Mouse (Mus musculus): ENCODE measurements around the gene Fgf5.

Gene Fgf5

DNA sequence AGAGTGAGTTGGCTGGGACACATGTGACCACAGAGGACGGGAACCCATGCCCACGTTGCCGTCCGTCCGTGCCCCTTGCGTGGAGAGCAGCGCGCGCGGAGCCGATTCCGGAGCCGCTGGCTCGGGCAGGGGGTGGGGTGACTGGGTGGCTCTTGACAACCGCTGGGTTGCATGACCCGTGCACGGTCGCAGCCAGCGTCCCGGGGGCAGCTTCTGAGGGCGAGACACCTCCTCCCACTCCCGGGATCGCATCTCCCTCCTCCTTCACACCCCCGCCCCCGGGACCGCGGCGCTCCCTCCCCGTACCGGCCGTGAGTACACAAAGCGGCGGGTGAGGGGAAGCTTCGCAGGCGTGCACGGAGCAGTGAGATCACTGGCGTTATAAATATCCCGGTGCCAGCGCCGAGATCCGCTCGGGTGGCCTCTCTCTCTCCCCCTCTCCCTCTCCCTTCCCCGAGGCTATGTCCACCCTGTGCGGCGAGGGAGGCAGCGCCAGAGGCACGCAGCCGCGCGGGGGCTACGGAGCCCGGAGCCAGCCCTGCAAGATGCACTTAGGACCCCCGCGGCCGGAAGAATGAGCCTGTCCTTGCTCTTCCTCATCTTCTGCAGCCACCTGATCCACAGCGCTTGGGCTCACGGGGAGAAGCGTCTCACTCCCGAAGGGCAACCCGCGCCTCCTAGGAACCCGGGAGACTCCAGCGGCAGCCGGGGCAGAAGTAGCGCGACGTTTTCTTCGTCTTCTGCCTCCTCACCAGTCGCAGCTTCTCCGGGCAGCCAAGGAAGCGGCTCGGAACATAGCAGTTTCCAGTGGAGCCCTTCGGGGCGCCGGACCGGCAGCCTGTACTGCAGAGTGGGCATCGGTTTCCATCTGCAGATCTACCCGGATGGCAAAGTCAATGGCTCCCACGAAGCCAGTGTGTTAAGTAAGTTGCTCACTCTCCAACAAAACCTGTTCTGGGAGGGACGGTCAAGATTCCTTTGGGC, at the start of gene Fgf5:
Fgf5 (plus strand) TSS at position 347 of the 984 bp plus-strand sequence.
- DNase-seq (ENCODE audit: low spot score in 2 of 2) = peak; percentile 15 to 38

DNA sequence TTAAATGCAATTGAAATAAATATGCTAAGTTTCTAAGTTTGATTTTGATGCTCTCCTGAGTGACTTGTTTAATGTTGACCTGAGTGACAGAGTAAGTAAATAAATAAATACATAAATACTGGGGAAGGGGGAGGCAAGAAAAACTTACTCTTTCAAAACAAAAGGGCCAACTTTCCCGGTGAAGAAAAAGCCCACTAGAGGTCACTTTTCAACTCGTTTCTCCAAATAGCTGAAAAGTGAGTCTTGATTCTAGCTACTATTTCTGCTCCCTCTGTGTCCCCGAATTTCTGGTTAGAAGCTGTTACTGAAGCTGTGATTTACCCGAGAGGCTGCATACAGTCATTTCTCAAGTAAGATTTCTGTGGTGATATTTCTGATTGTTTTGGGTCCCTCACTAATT, 41.5 kb upstream of the Fgf5 start:
- no peak for DNase-seq (ENCODE audit: low spot score in 2 of 2)

DNA sequence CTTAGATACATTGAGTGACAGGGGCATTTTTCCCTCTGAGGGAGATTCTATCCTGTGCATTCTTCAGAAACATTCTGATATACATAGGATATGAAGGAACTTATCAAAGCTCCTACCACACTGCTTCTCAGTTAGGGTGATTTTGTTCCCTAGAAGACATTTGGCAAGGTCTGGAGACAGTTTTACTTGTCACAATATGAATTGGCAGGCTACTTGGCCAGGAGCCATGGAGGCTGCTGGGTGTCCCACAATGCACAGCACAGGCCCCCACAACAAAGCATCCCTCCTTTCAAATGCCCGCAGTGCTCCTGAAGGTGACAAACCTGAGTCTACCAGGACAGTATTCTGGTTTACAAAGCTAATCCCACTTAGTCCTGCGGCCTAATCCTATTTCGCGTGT, 32.0 kb upstream of the Fgf5 start:
- no peak for DNase-seq (ENCODE audit: low spot score in 2 of 2)

DNA sequence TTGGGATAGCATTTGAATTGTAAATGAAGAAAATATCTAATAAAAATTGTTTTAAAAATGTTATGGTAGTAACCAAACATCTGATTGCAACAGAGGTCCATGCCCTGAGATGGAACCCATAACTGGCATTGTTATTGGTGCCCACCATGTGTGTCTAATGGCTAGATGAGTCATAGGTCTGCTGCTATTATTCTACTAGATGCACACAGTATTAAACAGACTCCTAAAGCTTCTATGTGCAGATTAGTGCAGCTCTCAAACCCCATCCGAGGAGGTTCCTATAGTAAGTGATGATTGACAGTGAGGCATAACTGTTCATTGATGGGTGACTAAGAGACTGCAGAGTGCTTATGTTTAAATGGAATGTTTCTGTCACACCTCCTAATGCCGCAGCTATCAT, 27.3 kb upstream of the Fgf5 start:
- no peak for DNase-seq (ENCODE audit: low spot score in 2 of 2)

DNA sequence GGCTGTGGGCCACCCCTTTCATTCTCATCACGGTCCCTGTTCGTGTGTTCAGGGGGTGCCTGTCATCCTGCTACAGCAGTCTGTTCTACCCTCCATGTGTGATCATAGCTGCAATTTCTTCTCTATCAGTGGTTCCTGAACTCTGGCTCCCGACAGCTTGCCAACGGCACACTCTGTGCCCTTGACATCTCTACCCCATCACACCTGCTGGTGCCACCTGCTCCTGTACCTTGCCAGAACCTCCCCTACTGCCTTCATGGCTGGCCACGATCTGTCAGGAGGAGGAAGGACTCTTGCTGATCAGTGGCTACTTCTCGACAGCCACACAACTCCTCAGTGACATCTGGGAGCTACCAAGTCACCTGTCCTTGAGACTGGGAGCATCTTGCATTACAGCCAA, 24.5 kb upstream of the Fgf5 start:
- DNase-seq (ENCODE audit: low spot score in 2 of 2) = no peak

DNA sequence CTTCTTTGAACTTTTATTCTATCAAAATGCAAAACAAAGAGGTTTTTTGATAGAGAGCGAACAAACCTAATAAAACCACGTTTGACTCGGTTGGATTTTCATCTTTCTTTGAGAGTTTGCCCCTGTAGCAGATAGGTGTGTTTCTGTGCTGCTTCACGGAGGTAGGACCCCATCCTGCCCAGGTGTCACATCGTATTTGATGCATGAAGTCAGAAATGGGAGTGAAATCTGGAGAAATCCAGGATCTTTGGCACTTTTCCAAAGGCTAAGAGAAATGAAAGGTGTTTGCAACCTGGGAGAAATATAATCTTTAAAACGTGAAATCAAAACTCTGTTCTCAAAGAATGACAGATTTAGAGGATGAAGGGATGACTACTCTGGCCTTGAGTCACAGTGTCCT, 15.5 kb upstream of the Fgf5 start:
- no peak for DNase-seq (ENCODE audit: low spot score in 2 of 2)

DNA sequence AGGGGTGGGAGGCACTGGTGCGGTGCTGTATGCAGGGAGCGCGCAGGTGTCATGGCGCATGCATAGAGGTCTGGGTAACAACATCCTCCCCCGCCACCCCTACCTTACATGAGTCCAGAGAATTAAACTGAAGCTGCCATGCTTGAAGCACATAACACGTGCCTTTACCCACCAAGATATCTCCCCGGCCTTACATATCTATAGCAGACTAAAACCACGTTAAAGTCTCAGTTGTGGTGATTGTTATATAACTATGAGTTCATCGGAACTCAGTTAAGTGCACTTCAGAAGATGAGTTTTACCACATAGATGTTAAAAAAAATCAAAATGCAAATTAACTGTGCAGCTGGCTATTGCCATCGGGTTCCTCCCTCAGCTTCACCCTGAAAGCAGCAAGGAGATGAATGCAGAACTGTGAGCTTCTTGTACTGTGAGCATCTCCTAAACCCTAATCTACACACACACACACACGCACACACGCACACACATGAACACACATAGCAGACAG, 12.6 kb upstream of the Fgf5 start:
- no peak for DNase-seq (ENCODE audit: low spot score in 2 of 2)

DNA sequence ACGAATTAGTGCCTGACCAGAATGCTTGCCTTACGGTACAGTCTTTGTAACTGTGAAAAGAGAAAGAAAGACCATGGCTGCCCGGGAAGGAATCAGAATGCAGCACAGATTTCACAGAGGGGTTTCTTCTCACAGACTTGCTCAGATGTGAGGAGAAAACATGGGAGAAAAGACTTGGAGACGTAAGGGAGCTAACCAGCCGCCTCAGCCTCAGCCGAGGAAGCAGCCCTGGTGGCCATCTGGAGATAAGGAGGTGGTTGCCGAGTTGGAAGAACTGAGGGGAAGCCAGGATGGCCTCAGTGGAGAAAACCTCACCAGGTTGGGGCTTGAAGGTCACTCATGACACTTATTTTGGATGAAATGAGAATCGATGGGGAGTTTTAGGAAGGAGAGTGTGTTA, 8.7 kb upstream of the Fgf5 start:
- DNase-seq (ENCODE audit: low spot score in 2 of 2) = no peak

DNA sequence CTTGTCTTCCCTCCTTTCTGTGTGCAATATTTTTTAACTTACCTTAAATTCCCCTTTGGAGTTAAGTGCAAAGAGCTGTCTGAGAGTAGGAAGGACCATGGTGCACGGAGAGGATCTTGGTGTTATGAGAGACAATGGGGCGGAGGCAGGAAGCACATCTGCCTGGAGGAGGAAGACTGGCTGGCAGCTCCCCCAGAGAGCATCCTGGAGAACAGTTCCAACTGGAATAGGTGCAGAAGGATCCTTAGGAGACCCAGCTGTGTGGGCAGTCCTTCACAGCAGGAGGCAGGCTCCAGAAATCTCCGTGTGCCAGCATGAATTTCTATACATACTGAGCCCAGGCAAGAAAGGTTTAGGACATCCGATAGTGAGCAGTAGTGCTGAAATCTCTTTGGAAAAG, 8.0 kb upstream of the Fgf5 start:
- DNase-seq (ENCODE audit: low spot score in 2 of 2) = no peak

DNA sequence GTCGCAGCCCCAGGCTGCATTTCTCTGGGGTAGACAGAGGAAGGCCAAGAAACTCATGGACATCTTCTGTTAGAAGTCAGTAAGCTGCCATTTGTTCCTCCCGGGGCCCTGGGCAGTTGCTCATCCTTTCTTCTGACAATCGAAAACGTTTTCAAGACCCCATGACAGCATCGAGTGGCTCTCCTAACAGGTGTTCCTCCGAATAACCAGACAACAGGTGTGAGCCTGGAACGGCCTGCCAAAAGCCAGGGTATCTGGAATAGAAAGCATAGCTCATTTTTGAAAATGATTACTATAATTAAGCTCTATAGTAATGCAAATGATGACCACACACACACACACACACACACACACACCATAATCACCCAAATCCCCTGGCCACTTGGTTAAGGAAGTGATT, 7.2 kb upstream of the Fgf5 start:
- no peak for DNase-seq (ENCODE audit: low spot score in 2 of 2)

DNA sequence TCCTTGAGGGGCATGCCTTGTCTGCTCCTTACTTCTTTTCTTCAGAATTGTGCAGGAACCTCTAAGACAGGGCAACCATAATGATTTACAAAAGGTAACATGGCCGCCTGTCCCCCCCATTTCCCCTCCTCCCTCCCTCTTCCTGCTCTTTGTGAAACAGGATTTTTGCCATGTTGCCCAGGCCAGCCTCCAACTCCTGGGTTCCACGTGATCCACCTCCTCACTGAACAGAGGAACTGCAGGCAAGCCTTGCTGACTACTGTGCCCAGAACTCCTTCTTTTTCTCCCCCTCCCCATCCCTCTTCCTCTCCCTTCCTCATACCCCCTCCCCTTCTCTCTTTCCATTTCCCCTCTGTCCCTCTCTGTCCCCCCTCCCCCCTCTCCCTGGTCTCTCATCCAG, 6.5 kb upstream of the Fgf5 start:
- no peak for DNase-seq (ENCODE audit: low spot score in 2 of 2)

DNA sequence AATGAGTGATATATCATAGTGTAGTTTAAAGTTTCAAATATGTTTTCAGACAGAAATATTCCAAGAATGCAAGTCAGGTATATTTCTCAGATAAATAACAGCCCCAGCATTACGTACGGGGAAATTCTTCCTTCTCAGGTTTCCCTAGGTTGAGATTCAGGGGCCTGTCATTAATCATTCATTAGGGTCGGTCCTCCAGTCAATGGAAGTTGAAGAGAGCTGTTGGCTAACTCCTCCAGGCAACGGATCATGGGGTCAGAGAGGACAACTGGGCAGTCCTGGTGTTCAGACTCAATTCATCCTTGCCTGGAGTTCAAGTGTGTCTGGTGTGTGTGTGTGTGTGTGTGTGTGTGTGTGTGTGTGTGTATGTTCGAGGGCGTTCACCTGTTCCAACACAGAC, 837 bp upstream of the Fgf5 start:
- DNase-seq (ENCODE audit: low spot score in 2 of 2) = no peak

DNA sequence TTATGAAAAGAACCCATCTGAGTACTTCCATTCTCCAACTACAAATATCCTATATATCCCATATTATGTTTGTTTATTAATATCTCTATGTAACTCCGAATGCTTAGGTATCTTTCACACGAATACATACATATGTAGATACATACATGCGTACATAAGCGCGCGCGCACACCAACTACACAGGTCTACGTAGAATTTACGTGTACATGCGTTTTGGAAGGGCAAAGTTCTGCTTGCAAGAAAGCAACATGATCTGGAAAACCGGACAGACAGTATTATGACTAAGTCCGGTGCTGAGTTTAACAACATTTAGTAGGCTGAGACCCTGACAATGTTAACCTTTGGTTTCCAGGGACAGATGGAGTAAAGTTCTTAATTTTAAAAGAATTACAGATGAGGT, 1.2 kb downstream of the Fgf5 start:
- no peak for DNase-seq (ENCODE audit: low spot score in 2 of 2)

DNA sequence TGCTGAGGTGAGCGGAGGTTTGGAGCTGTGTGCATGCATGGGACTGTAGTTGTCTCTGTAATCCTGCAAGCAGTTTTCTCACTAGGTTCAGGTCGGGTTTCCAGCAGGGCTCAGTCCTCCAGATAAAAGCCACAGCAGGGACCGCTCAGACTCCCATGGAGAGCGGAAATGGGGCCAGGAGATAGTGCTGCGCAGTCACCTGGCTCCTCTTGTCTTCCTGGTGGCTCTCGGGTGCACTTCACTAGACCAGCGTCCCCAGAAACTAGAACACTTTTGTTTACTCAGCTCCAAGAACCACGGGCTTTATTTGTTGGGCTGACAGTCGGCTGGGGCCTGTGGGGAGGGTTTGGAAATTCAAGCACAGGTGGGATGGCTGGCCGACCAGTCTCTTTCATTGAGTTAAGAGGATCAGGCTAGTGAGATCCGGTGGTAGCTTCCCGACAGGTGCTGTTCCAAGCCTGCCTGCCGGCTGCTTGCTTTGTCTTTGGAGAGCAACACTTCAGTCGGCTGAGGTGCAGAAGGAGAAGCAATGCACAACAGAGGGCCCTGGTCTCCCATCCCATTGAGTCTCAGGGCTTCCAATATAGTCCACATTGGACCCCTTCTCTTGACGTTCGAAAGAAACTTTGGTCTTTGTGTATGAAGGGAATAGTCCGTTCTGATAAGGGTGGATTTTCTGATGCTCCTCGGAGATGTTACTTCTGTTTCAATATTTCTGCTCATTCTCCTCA, 1.9 kb downstream of the Fgf5 start:
- no peak for DNase-seq (ENCODE audit: low spot score in 2 of 2)

DNA sequence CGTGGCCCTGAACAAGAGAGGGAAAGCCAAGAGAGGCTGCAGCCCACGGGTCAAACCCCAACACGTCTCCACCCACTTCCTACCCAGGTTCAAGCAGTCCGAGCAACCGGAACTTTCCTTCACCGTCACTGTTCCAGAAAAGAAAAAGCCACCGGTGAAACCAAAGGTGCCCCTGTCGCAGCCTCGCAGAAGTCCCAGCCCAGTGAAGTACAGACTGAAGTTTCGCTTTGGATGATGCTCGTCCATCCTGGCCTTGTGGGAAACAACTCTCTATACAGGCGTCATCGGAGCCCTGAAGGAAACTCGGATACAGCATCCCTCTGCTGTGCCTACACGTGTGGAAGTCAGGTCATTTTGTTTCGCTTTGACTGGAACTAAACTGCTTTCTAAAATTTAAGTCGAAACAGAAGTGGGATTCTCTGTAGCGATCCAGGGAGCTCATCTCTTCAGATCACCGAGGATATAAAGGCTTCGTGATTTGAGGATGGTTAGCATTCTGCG, 21.4 kb downstream of the Fgf5 start:
- DNase-seq (ENCODE audit: low spot score in 2 of 2) = no peak

DNA sequence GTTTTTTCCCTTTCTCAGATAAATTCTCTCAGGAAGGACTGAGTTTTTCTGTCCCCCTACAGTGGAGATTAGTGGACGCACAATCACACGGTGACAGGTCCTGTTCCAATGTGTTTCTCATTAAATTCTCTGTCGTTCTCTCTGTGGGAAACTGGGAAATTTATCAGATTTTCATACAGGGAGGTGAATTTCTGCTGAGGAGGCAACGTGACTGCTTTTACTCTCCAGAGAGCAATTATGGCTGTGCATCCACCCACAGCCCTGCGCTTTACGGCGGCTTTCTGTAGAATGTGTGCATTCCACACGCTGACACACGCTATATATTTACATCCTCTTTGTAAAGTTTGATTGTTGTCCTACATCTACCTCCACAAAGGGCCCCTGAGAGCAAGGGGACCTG, 28.0 kb downstream of the Fgf5 start:
- DNase-seq (ENCODE audit: low spot score in 2 of 2) = no peak

DNA sequence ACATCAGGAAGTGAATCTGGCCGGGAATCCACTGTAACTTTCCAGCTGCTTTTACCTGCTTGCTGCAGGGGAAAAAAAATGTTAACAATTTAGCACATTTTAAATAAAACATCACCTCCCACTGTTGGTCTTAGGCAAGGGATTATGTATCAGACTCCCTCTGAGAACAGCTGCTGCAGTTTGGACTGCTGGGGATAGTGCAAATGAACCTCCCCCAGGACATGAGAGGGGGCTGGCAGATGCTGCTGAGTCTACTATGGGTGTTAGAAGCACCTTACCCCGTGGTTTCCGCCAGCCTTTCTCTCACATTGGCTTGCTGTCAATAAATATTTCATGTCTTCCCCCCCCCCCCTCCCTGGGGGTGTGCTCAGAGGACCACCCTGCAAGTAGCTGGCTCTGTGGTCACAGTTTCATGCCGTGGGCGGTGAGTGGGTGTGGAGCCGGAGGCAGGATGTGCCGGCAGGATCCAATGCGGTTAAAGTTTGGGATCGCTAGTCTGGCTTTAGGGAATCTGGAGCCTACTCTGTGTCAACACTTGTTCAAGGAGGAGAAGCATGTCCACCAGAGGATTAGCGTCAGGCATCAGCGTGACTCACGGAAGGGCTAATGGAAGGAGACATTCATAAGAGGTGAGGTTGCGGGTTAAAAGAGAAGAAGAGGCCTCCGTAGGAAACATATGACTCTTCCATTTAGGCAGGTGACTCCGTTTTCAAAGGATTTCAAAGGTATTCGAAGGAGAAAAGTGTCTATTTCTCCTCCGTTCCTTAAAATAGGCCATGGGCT, 29.9 kb downstream of the Fgf5 start:
- peak in 1 of 2 experiments; percentile 11 for DNase-seq (ENCODE audit: low spot score in 2 of 2)

DNA sequence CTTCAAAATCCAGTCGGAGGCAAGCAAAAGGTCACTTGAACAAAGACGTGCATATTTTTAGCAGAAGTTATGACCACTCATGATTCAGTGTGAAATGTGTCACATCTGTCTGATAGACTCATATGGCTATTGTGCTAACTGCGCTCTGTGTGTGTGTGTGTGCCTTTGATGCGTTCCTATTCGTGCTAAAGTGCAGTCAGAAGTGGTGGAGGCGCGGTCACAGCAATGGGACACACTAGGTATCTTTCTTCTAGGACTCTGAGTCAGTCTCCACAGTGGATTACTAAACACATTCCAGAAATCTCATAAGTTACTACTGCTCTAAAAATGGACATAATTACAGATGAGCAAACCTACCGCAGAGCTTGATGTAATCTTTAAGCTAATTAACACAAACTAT, 36.7 kb downstream of the Fgf5 start:
- no peak for DNase-seq (ENCODE audit: low spot score in 2 of 2)

DNA sequence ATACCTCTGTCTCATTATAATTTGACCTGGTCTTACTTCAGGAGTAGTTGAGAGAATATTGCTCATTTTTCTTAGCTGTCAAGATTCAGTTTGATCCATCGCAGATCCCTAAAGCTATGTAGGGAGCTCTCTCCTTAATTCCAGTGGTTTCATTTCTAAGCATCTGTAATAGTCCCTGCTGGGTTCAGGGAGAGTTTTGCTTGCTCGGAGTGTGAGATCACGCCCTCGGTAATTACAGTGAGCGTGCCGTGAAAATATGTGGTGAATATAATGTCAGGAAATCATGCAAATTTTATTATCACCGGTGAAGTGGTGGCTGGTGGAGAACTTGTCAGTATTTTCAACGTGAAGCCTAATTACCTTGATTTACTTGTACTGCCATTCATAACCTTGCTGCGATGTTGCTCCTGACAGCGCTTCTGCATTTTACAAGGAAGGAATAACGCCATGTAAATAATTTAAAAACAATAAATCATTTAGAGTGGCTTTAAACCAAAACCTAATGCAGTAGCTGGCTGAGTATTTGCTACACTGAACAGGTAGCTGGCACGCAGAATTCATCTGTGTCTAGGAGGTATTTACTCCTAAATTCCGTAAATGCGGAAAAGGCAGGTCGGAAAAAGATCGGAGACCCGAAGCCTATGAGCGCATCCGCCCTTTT, 38.5 kb downstream of the Fgf5 start:
- DNase-seq (ENCODE audit: low spot score in 2 of 2) = no peak

DNA sequence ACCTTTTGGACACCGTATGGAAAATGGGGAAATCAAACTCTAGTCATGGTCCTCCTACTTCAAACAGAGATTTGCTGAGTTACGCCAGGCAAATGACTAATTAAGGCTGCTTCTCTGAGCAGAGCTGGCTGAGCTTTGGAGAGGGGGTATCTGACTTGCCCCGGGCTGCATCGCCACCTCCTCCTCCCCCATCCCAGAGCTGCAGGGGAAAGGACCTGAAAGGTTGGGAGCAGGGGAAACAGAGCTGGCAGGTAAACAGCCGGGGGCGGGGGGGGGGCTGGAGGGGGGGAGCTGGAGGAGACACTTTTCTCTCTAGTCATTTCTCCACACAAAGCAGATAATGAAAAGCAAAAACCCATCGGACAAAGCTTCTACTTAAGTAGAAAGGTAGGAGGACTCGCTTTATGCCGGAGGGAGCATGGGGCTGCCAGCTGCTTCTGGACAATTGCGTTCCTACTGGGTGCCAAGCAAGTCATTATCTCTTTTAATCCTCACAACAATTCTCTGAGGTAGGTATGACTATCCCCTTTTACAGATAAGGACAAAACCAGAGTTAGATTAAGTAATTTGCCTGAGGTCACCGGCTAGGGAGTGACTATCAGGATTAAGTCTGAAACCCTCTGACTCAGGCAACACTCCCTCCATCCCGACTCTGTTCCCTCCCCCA, 39.2 kb downstream of the Fgf5 start:
- no peak for DNase-seq (ENCODE audit: low spot score in 2 of 2)

DNA sequence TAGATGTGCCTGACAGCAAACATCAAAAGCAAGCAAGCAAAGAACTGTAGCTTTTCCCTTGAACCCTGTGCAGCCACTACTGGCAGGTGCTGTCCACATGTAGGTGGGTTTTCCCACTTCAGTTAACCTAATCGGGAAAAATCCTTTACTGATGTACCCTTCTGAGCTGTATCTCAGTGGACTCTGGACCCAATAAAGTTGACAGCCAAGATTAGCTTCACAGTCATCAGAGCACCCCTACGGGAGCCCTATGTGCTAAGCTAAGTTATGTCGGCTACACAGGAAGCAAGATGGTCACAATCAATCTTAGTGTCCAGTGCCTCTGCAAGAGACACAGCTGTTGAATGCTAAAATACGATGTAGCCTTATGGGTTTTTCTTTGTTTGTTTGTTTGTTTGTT, 46.1 kb downstream of the Fgf5 start:
- no peak for DNase-seq (ENCODE audit: low spot score in 2 of 2)
